Mouse (Mus musculus) kidney, postnatal 0 days (tissue): ENCODE measurements around the gene Fyn. TPM values are rescaled to one million over a fixed set of nuclear protein-coding genes. Genes with fewer than 3 reads are reported as not detected.

Source experiments
- ATAC-seq: fragments of 200-750 bp; cut with Nextera tagmentation; replicated peaks from 2 replicates; pipeline ENCODE4 v1.8.0; 2017; ENCODE audit warnings: low read depth, moderate number of reproducible peaks, moderate TSS enrichment, moderate library complexity; ENCODE audit not compliant: low FRiP score
- DNase-seq: peaks from one replicate; pipeline ENCODE4 v3.0.0-alpha.2; 2016; ENCODE audit warnings: low spot score
- H3K27ac ChIP-seq: fragments of 300-500 bp; sonication (generic); 2 replicates; pipeline ENCODE4 v1.5.1; 2014; ENCODE audit warnings: mild to moderate bottlenecking
- H3K27me3 ChIP-seq: fragments of 300-500 bp; sonication (generic); 2 replicates; pipeline ENCODE4 v1.6.1; 2014; ENCODE audit warnings: low read length, mixed read lengths; ENCODE audit not compliant: insufficient read depth
- H3K36me3 ChIP-seq: fragments of 300-500 bp; sonication (generic); 2 replicates; pipeline ENCODE4 v1.6.1; 2014; ENCODE audit warnings: low read length, mixed read lengths; ENCODE audit not compliant: insufficient read depth
- H3K4me1 ChIP-seq: fragments of 300-500 bp; sonication (generic); replicated peaks from 2 replicates; pipeline ENCODE4 v1.6.1; 2014; ENCODE audit warnings: antibody characterized with exemption, low read length, mixed read lengths; ENCODE audit not compliant: insufficient read depth
- H3K4me2 ChIP-seq: fragments of 300-500 bp; sonication (generic); 2 replicates; pipeline ENCODE4 v1.6.1; 2014; ENCODE audit warnings: mild to moderate bottlenecking, low read length, moderate library complexity, mixed read lengths
- H3K4me3 ChIP-seq: fragments of 300-500 bp; sonication (generic); replicated peaks from 2 replicates; pipeline ENCODE4 v1.5.1; 2014; ENCODE audit warnings: low read depth, low read length
- H3K9ac ChIP-seq: fragments of 300-500 bp; sonication (generic); 2 replicates; pipeline ENCODE4 v1.6.1; 2014; ENCODE audit warnings: low read depth, low read length
- H3K9me3 ChIP-seq: fragments of 300-500 bp; sonication (generic); replicated peaks from 2 replicates; pipeline ENCODE4 v1.6.1; 2016; ENCODE audit warnings: low read length, inconsistent platforms, mixed read lengths
- CTCF ChIP-seq: IDR thresholded peaks from 2 replicates; pipeline ENCODE4 v1.5.1; 2016; ENCODE audit warnings: antibody characterized with exemption, low read depth, mild to moderate bottlenecking, moderate library complexity
- WGBS: fragments of 180-500 bp; shearing (Covaris S2); extraction: QIAGEN DNeasy Blood & Tissue Kit; methylation state at CpG from one replicate; pipeline ENCODE4 v1.1.7; 2014; 5-methylcytosine and 5-hydroxymethylcytosine counted together
- polyA plus RNA-seq: library from polyadenylated mRNA; unstranded; fragments of >200 nt; fragmentation: Nextera tagmentation; extraction: Ambion mirVana; gene quantifications from 2 replicates; pipeline ENCODE4 v1.2.1, GENCODE M21; 2015

Fyn gene
- polyA plus RNA-seq, 1 experiment from 2014 or later: 27.8 TPM

GRCm38 (mm10) chr10:39387024-39387423 lies 18.4 kb downstream of the Fyn start:
- Histone ChIP-seq H3K9ac (no peak overlapping the region), H3K27ac (no peak overlapping the region), H3K36me3 (peaks cover 9% of the 10 kb centered on the region; the same call in 1 of the 2 replicates), H3K4me1 (no peaks in the 10 kb centered on the region), H3K4me3 (no peak overlapping the region), H3K9me3 (no peaks in the 10 kb centered on the region), H3K27me3 (no peaks in the 10 kb centered on the region), H3K4me2 (no peak overlapping the region)
- TF ChIP-seq CTCF: no peak
- DNase-seq: no peak
- WGBS: 57% methylated on average over 5 of the region's 5 CpGs
- ATAC-seq: no peak

DNA sequence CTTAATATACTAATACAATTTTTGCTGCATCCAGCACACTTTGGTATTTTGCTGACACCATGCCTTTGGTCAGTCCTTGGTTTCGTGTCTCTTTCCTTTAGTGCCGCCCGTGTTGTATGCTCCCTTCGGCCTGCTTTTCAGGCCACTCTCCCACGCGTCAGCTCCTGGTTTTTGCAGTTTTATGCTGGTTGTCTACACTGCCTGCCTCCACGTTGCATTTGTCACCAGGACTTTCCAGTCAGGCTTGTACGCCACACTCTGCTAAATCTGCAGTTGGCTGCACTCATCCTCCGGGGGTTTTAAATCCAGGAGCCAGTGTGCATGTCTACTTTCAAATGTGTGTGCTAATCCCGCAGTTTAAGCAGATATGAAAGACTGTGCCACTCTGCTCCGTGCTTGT lies 18.9 kb downstream of the Fyn start:
- TF ChIP-seq CTCF: no peak
- ATAC-seq (no peak), DNase-seq (no peak)
- Histone ChIP-seq H3K4me1 (no peaks in the 10 kb centered on the region), H3K4me2 (no peak overlapping the region), H3K9ac (no peak overlapping the region), H3K27ac (no peak overlapping the region), H3K4me3 (no peak overlapping the region), H3K27me3 (no peaks in the 10 kb centered on the region), H3K9me3 (no peaks in the 10 kb centered on the region), H3K36me3 (peaks cover 9% of the 10 kb centered on the region; the same call in 1 of the 2 replicates)
- 69% methylated on average over 11 of the region's 11 CpGs for WGBS

DNA sequence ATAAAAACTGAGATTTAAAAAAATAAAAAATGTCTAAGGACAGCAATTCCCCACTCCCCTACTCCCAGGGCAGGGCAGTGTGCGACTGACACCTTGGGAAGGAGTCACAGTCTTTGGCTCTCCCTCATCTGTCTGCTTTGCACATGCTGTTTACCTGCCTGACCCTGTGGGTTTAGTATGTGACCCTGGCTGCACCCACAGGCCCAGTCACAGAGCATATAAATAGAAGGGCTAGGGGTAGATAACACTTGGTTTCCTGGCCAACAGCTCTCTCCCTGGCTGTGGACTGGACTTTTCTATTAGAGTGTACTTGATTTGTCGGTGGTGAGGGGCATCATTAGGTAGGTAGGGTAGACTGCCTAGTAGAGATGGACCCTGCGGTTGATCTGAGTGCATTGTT lies 19.5 kb downstream of the Fyn start:
- no peak for TF ChIP-seq CTCF

DNA sequence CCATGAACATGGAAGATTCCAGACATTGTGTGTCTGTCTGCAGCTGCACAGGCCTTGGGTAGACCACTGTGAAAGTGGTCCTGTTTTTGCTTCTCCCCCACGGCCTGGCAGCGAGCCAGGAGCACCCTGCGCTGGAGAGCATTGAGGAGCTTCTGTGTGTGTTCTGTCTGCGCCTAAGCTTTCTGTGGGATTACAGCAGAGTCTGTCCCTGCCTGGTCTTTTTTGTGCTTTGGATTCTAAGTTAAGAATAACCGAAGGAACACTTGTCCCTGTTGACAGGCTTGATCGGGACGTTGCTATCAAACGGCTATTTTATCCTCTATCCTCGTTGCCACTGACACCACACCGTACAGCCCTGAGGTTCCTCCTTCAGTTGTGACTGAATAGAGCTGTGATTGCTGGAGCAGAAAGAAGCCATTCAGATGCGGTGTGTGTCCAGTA lies 20.8 kb downstream of the Fyn start:
- H3K4me3 ChIP-seq: no peak overlapping the region
- no peak overlapping the region for H3K9ac ChIP-seq
- no peaks in the 10 kb centered on the region for H3K4me1 ChIP-seq
- H3K27ac ChIP-seq: no peak overlapping the region
- TF ChIP-seq CTCF: no peak
- no peak for ATAC-seq
- H3K9me3 ChIP-seq: no peaks in the 10 kb centered on the region
- H3K36me3 ChIP-seq: peaks cover 9% of the 10 kb centered on the region; the same call in 1 of the 2 replicates
- WGBS: 60% methylated on average over 11 of the region's 11 CpGs
- DNase-seq: no peak
- H3K4me2 ChIP-seq: no peak overlapping the region
- no peaks in the 10 kb centered on the region for H3K27me3 ChIP-seq

More for the DNA sequence above, 19.5 kb downstream of the Fyn start:
- WGBS: 82% methylated on average over 3 of the region's 3 CpGs
- Histone ChIP-seq H3K9me3 (no peaks in the 10 kb centered on the region), H3K4me2 (no peak overlapping the region), H3K27ac (no peak overlapping the region), H3K27me3 (no peaks in the 10 kb centered on the region), H3K4me1 (no peaks in the 10 kb centered on the region), H3K9ac (no peak overlapping the region), H3K36me3 (peaks cover 9% of the 10 kb centered on the region; the same call in 1 of the 2 replicates), H3K4me3 (no peak overlapping the region)
- DNase-seq (no peak), ATAC-seq (no peak)

- peaks cover 9% of the 10 kb centered on the region; the same call in 1 of the 2 replicates for H3K36me3 ChIP-seq
- H3K27ac ChIP-seq: no peak overlapping the region
- no peaks in the 10 kb centered on the region for H3K4me1 ChIP-seq
- H3K9ac ChIP-seq: no peak overlapping the region
- ATAC-seq (no peak), DNase-seq (no peak)
- TF ChIP-seq CTCF: no peak
- H3K4me2 ChIP-seq: no peak overlapping the region
- H3K9me3 ChIP-seq: no peaks in the 10 kb centered on the region
- H3K27me3 ChIP-seq: no peaks in the 10 kb centered on the region
- 70% methylated on average over 7 of the region's 7 CpGs for WGBS
- H3K4me3 ChIP-seq: no peak overlapping the region
These were observed 21.9 kb downstream of the Fyn start for GRCm38 (mm10) chr10:39390541-39390940.

- 77% methylated on average over 6 of the region's 6 CpGs for WGBS
- no peak for ATAC-seq
These were observed 24.3 kb downstream of the Fyn start for GRCm38 (mm10) chr10:39392900-39393483.

More at GRCm38 (mm10) chr10:39392900-39393483, 24.3 kb downstream of the Fyn start:
- Histone ChIP-seq H3K4me3 (no peak overlapping the region), H3K36me3 (peaks cover 9% of the 10 kb centered on the region; the same call in 1 of the 2 replicates), H3K4me1 (no peaks in the 10 kb centered on the region), H3K27me3 (no peaks in the 10 kb centered on the region), H3K27ac (no peak overlapping the region), H3K4me2 (no peak overlapping the region), H3K9ac (no peak overlapping the region), H3K9me3 (no peaks in the 10 kb centered on the region)
- no peak for TF ChIP-seq CTCF
- no peak for DNase-seq
